ENCODE assay signal across 8 mouse cellular contexts in genomic region chr11:76945386-76946202, GRCm38 (mm10). TPM values are rescaled to one million over a fixed set of nuclear protein-coding genes. Genes with fewer than 3 reads are reported as not detected.
DNase-seq lines count a peak whose midpoint lies in the region; ATAC-seq and TF ChIP-seq lines count a peak whose summit lies in the region.

No protein-coding gene starts in this region.

- H3K4me1 ChIP-seq in heart, embryonic 12.5 days (replicated peaks): peaks cover 9% of the 10 kb centered on the region
- 0 out of 2 replicates have a peak, but pooled peaks cover 3% of the 10 kb centered on the region for H3K4me1 ChIP-seq in kidney, postnatal 0 days (replicated peaks; ENCODE audit: insufficient read depth, low read length)
- H3K4me1 ChIP-seq in liver, embryonic 11.5 days (replicated peaks; ENCODE audit: control insufficient read depth, insufficient read depth, low read length): peaks cover 9% of the 10 kb centered on the region
- H3K4me1 ChIP-seq in stomach, embryonic 14.5 days (ENCODE audit: control insufficient read depth, insufficient read depth, low read length): peaks cover 8% of the 10 kb centered on the region; the same call in 1 of the 2 replicates

- H3K9ac ChIP-seq in heart, embryonic 12.5 days: peak overlapping the region; percentile 87
- H3K9ac ChIP-seq in kidney, postnatal 0 days (ENCODE audit: low read depth, low read length): peak overlapping the region; percentile 80
- peak overlapping the region; percentile 88 for H3K9ac ChIP-seq in liver, embryonic 11.5 days (ENCODE audit: low read depth, low read length)
- peak overlapping the region; percentile 71 for H3K9ac ChIP-seq in stomach, embryonic 14.5 days (replicated peaks; ENCODE audit: low read depth, low read length)

- peaks cover 14% of the 10 kb centered on the region for H3K36me3 ChIP-seq in heart, embryonic 12.5 days
- H3K36me3 ChIP-seq in kidney, postnatal 0 days (ENCODE audit: insufficient read depth, low read length): no peaks in the 10 kb centered on the region
- H3K36me3 ChIP-seq in liver, embryonic 11.5 days (ENCODE audit: control insufficient read depth, insufficient read depth, low read length): peaks cover 5% of the 10 kb centered on the region; the same call in 1 of the 2 replicates
- peaks cover 13% of the 10 kb centered on the region for H3K36me3 ChIP-seq in stomach, embryonic 14.5 days (ENCODE audit: control insufficient read depth, insufficient read depth, low read length)

- H3K4me3 ChIP-seq in heart, embryonic 12.5 days: peak overlapping the region; percentile 88
- H3K4me3 ChIP-seq in kidney, postnatal 0 days (replicated peaks; ENCODE audit: low read depth, low read length): peak overlapping the region; percentile 66
- peak overlapping the region; percentile 95 for H3K4me3 ChIP-seq in liver, embryonic 11.5 days (ENCODE audit: low read depth, low read length)
- H3K4me3 ChIP-seq in stomach, embryonic 14.5 days (ENCODE audit: low read depth, low read length): peak overlapping the region; percentile 84

- H3K27ac ChIP-seq in heart, embryonic 12.5 days (ENCODE audit: poor library complexity, severe bottlenecking): peak overlapping the region; percentile 82
- peak overlapping the region; percentile 88 for H3K27ac ChIP-seq in kidney, postnatal 0 days
- H3K27ac ChIP-seq in liver, embryonic 11.5 days (ENCODE audit: low read depth, low read length): peak overlapping the region; percentile 75
- H3K27ac ChIP-seq in stomach, embryonic 14.5 days (ENCODE audit: low read length): peak overlapping the region; percentile 83

- peak; percentile 94 for ATAC-seq in erythroblast, adult 5-6 weeks (replicated peaks; ENCODE audit: low FRiP score, poor library complexity, severe bottlenecking)
- ATAC-seq in heart, embryonic 12.5 days (ENCODE audit: insufficient number of reproducible peaks, low FRiP score): peak; percentile 94
- peak; percentile 92 for ATAC-seq in kidney, postnatal 0 days (replicated peaks; ENCODE audit: low FRiP score, low read depth)
- peak; percentile 95 for ATAC-seq in liver, embryonic 11.5 days (replicated peaks; ENCODE audit: low FRiP score)
- ATAC-seq in stomach, embryonic 14.5 days (ENCODE audit: insufficient number of reproducible peaks, insufficient read depth, low FRiP score, low read depth): peak; percentile 97

- H3K27me3 ChIP-seq in heart, embryonic 12.5 days (replicated peaks): no peaks in the 10 kb centered on the region
- H3K27me3 ChIP-seq in kidney, postnatal 0 days (ENCODE audit: insufficient read depth, low read length): no peaks in the 10 kb centered on the region
- no peaks in the 10 kb centered on the region for H3K27me3 ChIP-seq in liver, embryonic 11.5 days (replicated peaks; ENCODE audit: control insufficient read depth, insufficient read depth, low read length)
- H3K27me3 ChIP-seq in stomach, embryonic 14.5 days (ENCODE audit: control insufficient read depth, insufficient read depth, low read length): no peaks in the 10 kb centered on the region

- no peaks in the 10 kb centered on the region for H3K9me3 ChIP-seq in heart, embryonic 12.5 days (replicated peaks)
- H3K9me3 ChIP-seq in kidney, postnatal 0 days (replicated peaks; ENCODE audit: low read length): no peaks in the 10 kb centered on the region
- no peaks in the 10 kb centered on the region for H3K9me3 ChIP-seq in liver, embryonic 11.5 days (ENCODE audit: control insufficient read depth, low read length)
- no peaks in the 10 kb centered on the region for H3K9me3 ChIP-seq in stomach, embryonic 14.5 days (ENCODE audit: control insufficient read depth, low read depth, low read length)

- DNase-seq in B cell, adult 2 months: peak; percentile 91 to 92
- DNase-seq in brain, adult 2 months (ENCODE audit: low read depth, low spot score): peak; percentile 95
- peak; percentile 95 for DNase-seq in kidney, postnatal 0 days (ENCODE audit: low spot score)
- peak; percentile 92 for DNase-seq in liver, embryonic 11.5 days (ENCODE audit: low spot score)
- DNase-seq in naive thymus-derived CD4-positive, alpha-beta T cell, adult 2 months (ENCODE audit: low read depth): peak; percentile 76

- peak overlapping the region; percentile 89 for H3K4me2 ChIP-seq in heart, embryonic 12.5 days
- peak overlapping the region; percentile 67 for H3K4me2 ChIP-seq in kidney, postnatal 0 days (ENCODE audit: low read length)
- peak overlapping the region; percentile 70 for H3K4me2 ChIP-seq in liver, embryonic 11.5 days
- H3K4me2 ChIP-seq in stomach, embryonic 14.5 days (replicated peaks; ENCODE audit: low read depth, low read length): peak overlapping the region; percentile 91

- TF ChIP-seq CTCF in kidney, postnatal 0 days (IDR thresholded peaks at IDR 0.05; ENCODE audit: low read depth): no peak

- WGBS in heart, embryonic 12.5 days: under 1% methylated on average over 55 of the region's 58 CpGs
- WGBS in kidney, postnatal 0 days: under 1% methylated on average over 58 of the region's 58 CpGs
- under 1% methylated on average over 58 of the region's 58 CpGs for WGBS in liver, embryonic 11.5 days
- WGBS in stomach, embryonic 14.5 days: under 1% methylated on average over 57 of the region's 58 CpGs

RNA-seq across cellular contexts. Expression of gene Blmh, which starts 21.0 kb away (rescaled TPM):
- 10.9 and 12.7 TPM in 2 replicates for total RNA-seq in erythroblast, adult 5-6 weeks (2015; ENCODE audit: low replicate concordance)
- 21.0 and 26.6 TPM in 2 replicates for total RNA-seq in erythroblast, adult 5-6 weeks (2017; ENCODE audit: low replicate concordance)
- 112 and 115 TPM in 2 replicates for polyA plus RNA-seq in heart, embryonic 12.5 days (2016; fragmentation: Nextera tagmentation; extraction: Ambion mirVana)
- polyA plus RNA-seq in kidney, postnatal 0 days (2015; fragmentation: Nextera tagmentation; extraction: Ambion mirVana): 133 and 143 TPM in 2 replicates
- polyA plus RNA-seq in liver, embryonic 11.5 days (2014; fragmentation: Nextera tagmentation; extraction: Ambion mirVana): 107 and 116 TPM in 2 replicates
- 127 TPM in 2 replicates for polyA plus RNA-seq in stomach, embryonic 14.5 days (2014; fragmentation: Nextera tagmentation; extraction: Ambion mirVana)

RNA-seq across cellular contexts. Expression of gene Tmigd1, which starts 43.6 kb away (rescaled TPM):
- total RNA-seq in erythroblast, adult 5-6 weeks (2015; ENCODE audit: low replicate concordance): not detected in 2 replicates
- not detected in 2 replicates for total RNA-seq in erythroblast, adult 5-6 weeks (2017; ENCODE audit: low replicate concordance)
- 0.30 TPM in 1 of 2 replicates, not detected in the other for polyA plus RNA-seq in heart, embryonic 12.5 days (2016; fragmentation: Nextera tagmentation; extraction: Ambion mirVana)
- 22.6 and 25.5 TPM in 2 replicates for polyA plus RNA-seq in kidney, postnatal 0 days (2015; fragmentation: Nextera tagmentation; extraction: Ambion mirVana)
- not detected in 2 replicates for polyA plus RNA-seq in liver, embryonic 11.5 days (2014; fragmentation: Nextera tagmentation; extraction: Ambion mirVana)
- not detected in 2 replicates for polyA plus RNA-seq in stomach, embryonic 14.5 days (2014; fragmentation: Nextera tagmentation; extraction: Ambion mirVana)

RNA-seq across cellular contexts. Expression of gene Slc6a4, which starts 52.8 kb away (rescaled TPM):
- not detected in 2 replicates for total RNA-seq in erythroblast, adult 5-6 weeks (2015; ENCODE audit: low replicate concordance)
- not detected in 2 replicates for total RNA-seq in erythroblast, adult 5-6 weeks (2017; ENCODE audit: low replicate concordance)
- 1.3 and 1.6 TPM in 2 replicates for polyA plus RNA-seq in heart, embryonic 12.5 days (2016; fragmentation: Nextera tagmentation; extraction: Ambion mirVana)
- polyA plus RNA-seq in kidney, postnatal 0 days (2015; fragmentation: Nextera tagmentation; extraction: Ambion mirVana): 3.3 and 3.4 TPM in 2 replicates
- 1.9 TPM in 2 replicates for polyA plus RNA-seq in liver, embryonic 11.5 days (2014; fragmentation: Nextera tagmentation; extraction: Ambion mirVana)
- 0.74 and 0.77 TPM in 2 replicates for polyA plus RNA-seq in stomach, embryonic 14.5 days (2014; fragmentation: Nextera tagmentation; extraction: Ambion mirVana)

Comparison
In these comparisons a context has a peak if more than half of its experiments do, and no peak if none do; other contexts are left out.
1. Peak in every context shown above with its lines: DNase-seq, ATAC-seq, H3K4me3 ChIP-seq and H3K27ac ChIP-seq.
2. RNA of gene Tmigd1, which starts 43.6 kb away (polyA plus RNA-seq): 22.6 to 25.5 TPM in kidney, postnatal 0 days; 0.30 TPM in heart, embryonic 12.5 days, not detected in liver, embryonic 11.5 days and not detected in stomach, embryonic 14.5 days; every median in the first group is over 10 times any median in the second.